In genomic region chr11:96996773-96997379, GRCm38 (mm10) we compare ENCODE assay signal across 8 mouse cellular contexts. TPM values are rescaled to one million over a fixed set of nuclear protein-coding genes. Genes with fewer than 3 reads are reported as not detected.
A peak's percentile ranks its signal among the peaks of the same experiment; 100 is the strongest.
DNase-seq lines count a peak whose midpoint lies in the region; ATAC-seq and TF ChIP-seq lines count a peak whose summit lies in the region.

No protein-coding gene starts in this region.

- H3K9ac ChIP-seq in kidney, postnatal 0 days (ENCODE audit: low read depth, low read length) = peak overlapping the region; percentile 62
- peak overlapping the region; percentile 67 for H3K9ac ChIP-seq in embryonic facial prominence, embryonic 13.5 days
- H3K9ac ChIP-seq in intestine, postnatal 0 days (ENCODE audit: low read depth, low read length) = peak overlapping the region; percentile 50
- peak overlapping the region; percentile 50 for H3K9ac ChIP-seq in neural tube, embryonic 14.5 days (replicated peaks; ENCODE audit: low read depth, low read length)

- DNase-seq in kidney, postnatal 0 days (ENCODE audit: low spot score) = no peak
- DNase-seq in kidney, postnatal 4 days = no peak
- DNase-seq in spleen, adult 18-20 months = no peak
- DNase-seq in left cerebral cortex, adult 8-10 months (ENCODE audit: low spot score in 2 of 2) = no peak
- DNase-seq in left cerebral cortex, postnatal 4 days = no peak

- H3K4me2 ChIP-seq in kidney, postnatal 0 days (ENCODE audit: low read length) = peak overlapping the region; percentile 51
- peak overlapping the region; percentile 62 for H3K4me2 ChIP-seq in embryonic facial prominence, embryonic 13.5 days
- H3K4me2 ChIP-seq in intestine, postnatal 0 days (replicated peaks; ENCODE audit: low read depth) = peak overlapping the region; percentile 67
- H3K4me2 ChIP-seq in neural tube, embryonic 14.5 days (ENCODE audit: low read depth, low read length) = peak overlapping the region; percentile 49

- intact Hi-C loops in left cerebral cortex, postnatal 4 days (cut with DNase I) = no loop called here

- no peaks in the 10 kb centered on the region; the same call in 1 of the 2 replicates for H3K27me3 ChIP-seq in kidney, postnatal 0 days (ENCODE audit: insufficient read depth, low read length)
- H3K27me3 ChIP-seq in embryonic facial prominence, embryonic 13.5 days = peaks cover 82% of the 10 kb centered on the region
- peaks cover 10% of the 10 kb centered on the region; the same call in 1 of the 2 replicates for H3K27me3 ChIP-seq in intestine, postnatal 0 days (replicated peaks; ENCODE audit: control insufficient read depth, insufficient read depth, low read length)
- H3K27me3 ChIP-seq in neural tube, embryonic 14.5 days (ENCODE audit: control insufficient read depth, insufficient read depth, low read length) = no peaks in the 10 kb centered on the region

- H3K4me1 ChIP-seq in kidney, postnatal 0 days (replicated peaks; ENCODE audit: insufficient read depth, low read length) = peaks cover 17% of the 10 kb centered on the region
- H3K4me1 ChIP-seq in embryonic facial prominence, embryonic 13.5 days = peaks cover 19% of the 10 kb centered on the region
- peaks cover 6% of the 10 kb centered on the region; the same call in 1 of the 2 replicates for H3K4me1 ChIP-seq in intestine, postnatal 0 days (replicated peaks; ENCODE audit: control insufficient read depth, insufficient read depth, low read length)
- peaks cover 7% of the 10 kb centered on the region for H3K4me1 ChIP-seq in neural tube, embryonic 14.5 days (ENCODE audit: control insufficient read depth, insufficient read depth, low read length)

- no peak for ATAC-seq in kidney, postnatal 0 days (replicated peaks; ENCODE audit: low FRiP score, low read depth)
- ATAC-seq in embryonic facial prominence, embryonic 13.5 days (ENCODE audit: insufficient number of reproducible peaks, insufficient read depth, low FRiP score, low TSS enrichment, low read depth) = no peak
- ATAC-seq in intestine, postnatal 0 days = no peak
- ATAC-seq in neural tube, embryonic 14.5 days (ENCODE audit: low read depth) = no peak

- 22% methylated on average over 17 of the region's 17 CpGs for WGBS in kidney, postnatal 0 days
- 12% methylated on average over 17 of the region's 17 CpGs for WGBS in embryonic facial prominence, embryonic 13.5 days
- 26% methylated on average over 17 of the region's 17 CpGs for WGBS in intestine, postnatal 0 days
- 7% methylated on average over 17 of the region's 17 CpGs for WGBS in neural tube, embryonic 14.5 days

- peak overlapping the region; percentile 20 for H3K4me3 ChIP-seq in kidney, postnatal 0 days (replicated peaks; ENCODE audit: low read depth, low read length)
- peak overlapping the region; percentile 38 for H3K4me3 ChIP-seq in embryonic facial prominence, embryonic 13.5 days
- H3K4me3 ChIP-seq in intestine, postnatal 0 days (ENCODE audit: low read depth, low read length) = peak overlapping the region; percentile 25
- H3K4me3 ChIP-seq in neural tube, embryonic 14.5 days (ENCODE audit: low read depth, low read length) = peak overlapping the region; percentile 25

- H3K27ac ChIP-seq in kidney, postnatal 0 days = 0 out of 2 replicates have a peak overlapping the region, but pooled peaks have one; percentile 25
- H3K27ac ChIP-seq in embryonic facial prominence, embryonic 13.5 days = no peak overlapping the region
- no peak overlapping the region for H3K27ac ChIP-seq in intestine, postnatal 0 days (ENCODE audit: low read depth, low read length)
- H3K27ac ChIP-seq in neural tube, embryonic 14.5 days (ENCODE audit: low read depth, low read length) = no peak overlapping the region

- no peaks in the 10 kb centered on the region for H3K9me3 ChIP-seq in kidney, postnatal 0 days (replicated peaks; ENCODE audit: low read length)
- H3K9me3 ChIP-seq in embryonic facial prominence, embryonic 13.5 days = no peaks in the 10 kb centered on the region
- H3K9me3 ChIP-seq in intestine, postnatal 0 days (ENCODE audit: control insufficient read depth) = no peaks in the 10 kb centered on the region
- H3K9me3 ChIP-seq in neural tube, embryonic 14.5 days (ENCODE audit: control insufficient read depth, low read length) = no peaks in the 10 kb centered on the region

- no peak for TF ChIP-seq CTCF in kidney, postnatal 0 days (IDR thresholded peaks at IDR 0.05; ENCODE audit: low read depth)
- TF ChIP-seq CTCF in intestine, postnatal 0 days (IDR thresholded peaks at IDR 0.05; ENCODE audit: low read depth) = no peak

- H3K36me3 ChIP-seq in kidney, postnatal 0 days (ENCODE audit: insufficient read depth, low read length) = no peaks in the 10 kb centered on the region
- H3K36me3 ChIP-seq in embryonic facial prominence, embryonic 13.5 days = no peaks in the 10 kb centered on the region
- H3K36me3 ChIP-seq in intestine, postnatal 0 days (ENCODE audit: control insufficient read depth, insufficient read depth) = no peaks in the 10 kb centered on the region
- H3K36me3 ChIP-seq in neural tube, embryonic 14.5 days (ENCODE audit: control insufficient read depth, insufficient read depth, low read length) = no peaks in the 10 kb centered on the region

RNA-seq across cellular contexts. Expression of gene Sp2, which starts 14.1 kb away (rescaled TPM):
- 16.3 and 16.4 TPM in 2 replicates for polyA plus RNA-seq in kidney, postnatal 0 days (2015; fragmentation: Nextera tagmentation; extraction: Ambion mirVana)
- 15.9 and 18.0 TPM in 2 replicates for polyA plus RNA-seq in embryonic facial prominence, embryonic 13.5 days (2015; fragmentation: Nextera tagmentation; extraction: Ambion mirVana)
- 7.7 and 8.2 TPM in 2 replicates for polyA plus RNA-seq in intestine, postnatal 0 days (2015; fragmentation: Nextera tagmentation; extraction: Ambion mirVana)
- polyA plus RNA-seq in neural tube, embryonic 14.5 days (2014; fragmentation: Nextera tagmentation; extraction: Ambion mirVana) = 14.7 and 17.8 TPM in 2 replicates
- total RNA-seq in left cerebral cortex, adult 8-10 months (2022) = 10 to 100 TPM; 10.7 to 15.0 (median 13.0) TPM
- total RNA-seq in left cerebral cortex, postnatal 4 days (2021) = 10 to 100 TPM in 1 of 2 experiments, 1 to 10 TPM in 1; 9.5 to 11.5 TPM

RNA-seq across cellular contexts. Expression of gene Sp6, which starts 16.3 kb away (rescaled TPM):
- polyA plus RNA-seq in kidney, postnatal 0 days (2015; fragmentation: Nextera tagmentation; extraction: Ambion mirVana) = 1.5 and 2.0 TPM in 2 replicates
- polyA plus RNA-seq in embryonic facial prominence, embryonic 13.5 days (2015; fragmentation: Nextera tagmentation; extraction: Ambion mirVana) = 2.1 and 3.3 TPM in 2 replicates
- polyA plus RNA-seq in intestine, postnatal 0 days (2015; fragmentation: Nextera tagmentation; extraction: Ambion mirVana) = 0.04 TPM in 1 of 2 replicates, not detected in the other
- 0.09 TPM in 1 of 2 replicates, not detected in the other for polyA plus RNA-seq in neural tube, embryonic 14.5 days (2014; fragmentation: Nextera tagmentation; extraction: Ambion mirVana)
- 1 to 10 TPM; 1.1 to 2.0 (median 1.3) TPM for total RNA-seq in left cerebral cortex, adult 8-10 months (2022)
- 1 to 10 TPM in 1 of 2 experiments, under 1 TPM in 1; 0.92 to 1.1 TPM for total RNA-seq in left cerebral cortex, postnatal 4 days (2021)

RNA-seq across cellular contexts. Expression of gene Scrn2, which starts 32.9 kb away (rescaled TPM):
- polyA plus RNA-seq in kidney, postnatal 0 days (2015; fragmentation: Nextera tagmentation; extraction: Ambion mirVana) = 41.6 and 46.6 TPM in 2 replicates
- polyA plus RNA-seq in embryonic facial prominence, embryonic 13.5 days (2015; fragmentation: Nextera tagmentation; extraction: Ambion mirVana) = 25.0 and 30.6 TPM in 2 replicates
- polyA plus RNA-seq in intestine, postnatal 0 days (2015; fragmentation: Nextera tagmentation; extraction: Ambion mirVana) = 24.1 and 24.5 TPM in 2 replicates
- polyA plus RNA-seq in neural tube, embryonic 14.5 days (2014; fragmentation: Nextera tagmentation; extraction: Ambion mirVana) = 8.6 and 10.9 TPM in 2 replicates
- total RNA-seq in left cerebral cortex, adult 8-10 months (2022) = 1 to 10 TPM; 5.0 to 6.1 (median 5.4) TPM
- 1 to 10 TPM; 5.5 to 7.3 TPM for total RNA-seq in left cerebral cortex, postnatal 4 days (2021)

RNA-seq across cellular contexts. Expression of gene Lrrc46, which starts 44.3 kb away (rescaled TPM):
- 1.0 and 1.2 TPM in 2 replicates for polyA plus RNA-seq in kidney, postnatal 0 days (2015; fragmentation: Nextera tagmentation; extraction: Ambion mirVana)
- 0.72 and 1.5 TPM in 2 replicates for polyA plus RNA-seq in embryonic facial prominence, embryonic 13.5 days (2015; fragmentation: Nextera tagmentation; extraction: Ambion mirVana)
- 0.17 and 0.18 TPM in 2 replicates for polyA plus RNA-seq in intestine, postnatal 0 days (2015; fragmentation: Nextera tagmentation; extraction: Ambion mirVana)
- 2.2 and 2.4 TPM in 2 replicates for polyA plus RNA-seq in neural tube, embryonic 14.5 days (2014; fragmentation: Nextera tagmentation; extraction: Ambion mirVana)
- under 1 TPM in 3 of 4 experiments, not detected in 1; 0.28 to 0.91 (median 0.72) TPM for total RNA-seq in left cerebral cortex, adult 8-10 months (2022)
- 1 to 10 TPM; 1.0 to 1.5 TPM for total RNA-seq in left cerebral cortex, postnatal 4 days (2021)

RNA-seq across cellular contexts. Expression of gene Mrpl10, which starts 44.5 kb away (rescaled TPM):
- 71.9 and 79.6 TPM in 2 replicates for polyA plus RNA-seq in kidney, postnatal 0 days (2015; fragmentation: Nextera tagmentation; extraction: Ambion mirVana)
- 82.0 and 82.7 TPM in 2 replicates for polyA plus RNA-seq in embryonic facial prominence, embryonic 13.5 days (2015; fragmentation: Nextera tagmentation; extraction: Ambion mirVana)
- 50.7 and 50.8 TPM in 2 replicates for polyA plus RNA-seq in intestine, postnatal 0 days (2015; fragmentation: Nextera tagmentation; extraction: Ambion mirVana)
- 60.8 and 63.5 TPM in 2 replicates for polyA plus RNA-seq in neural tube, embryonic 14.5 days (2014; fragmentation: Nextera tagmentation; extraction: Ambion mirVana)
- total RNA-seq in left cerebral cortex, adult 8-10 months (2022) = 10 to 100 TPM; 72.0 to 83.9 (median 75.5) TPM
- 10 to 100 TPM; 45.1 to 49.7 TPM for total RNA-seq in left cerebral cortex, postnatal 4 days (2021)
